Mouse (Mus musculus): ENCODE data around the gene Cdk6. TPM values are rescaled to one million over a fixed set of nuclear protein-coding genes. Genes with fewer than 3 reads are reported as not detected.

Cdk6 gene
- polyA plus RNA-seq, 1 experiment from 2014 or later, result 28.1 TPM

DNA sequence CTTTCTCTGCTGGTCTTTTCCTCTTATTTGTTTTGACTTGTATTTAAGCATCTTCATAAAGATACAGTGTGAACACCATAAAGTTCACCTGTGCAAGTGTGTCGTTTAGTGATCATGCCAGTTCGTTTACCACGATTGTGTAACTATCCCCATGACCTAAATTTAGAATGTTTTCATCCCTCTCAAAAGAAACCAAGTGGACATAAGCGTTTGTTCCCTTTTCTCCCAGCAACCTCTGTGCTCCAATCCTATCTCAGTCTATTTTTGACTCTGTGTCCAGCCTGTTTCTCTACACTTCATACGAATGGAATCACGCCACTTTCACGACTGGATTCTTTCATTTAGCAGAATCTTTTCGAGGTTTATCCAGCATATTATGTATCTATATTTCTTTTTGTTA lies 40.5 kb downstream of the Cdk6 start:
- Histone ChIP-seq H3K4me3 (0 out of 2 replicates have a peak overlapping the region, but pooled peaks have one; percentile 9), H3K4me1 (peaks cover 76% of the 10 kb centered on the region), H3K36me3 (no peaks in the 10 kb centered on the region), H3K4me2 (peak overlapping the region; percentile 47), H3K27me3 (replicated peaks) (no peaks in the 10 kb centered on the region), H3K9ac (peak overlapping the region; percentile 45; the same call in 1 of the 2 replicates), H3K9me3 (no peaks in the 10 kb centered on the region), H3K27ac (replicated peaks) (peak overlapping the region; percentile 82)
- 34% methylated on average over 8 of the region's 8 CpGs for WGBS
- no peak for ATAC-seq (ENCODE audit: extremely low read depth, insufficient number of reproducible peaks, low FRiP score, low TSS enrichment)

GRCm38 (mm10) chr5:3382343-3383040 lies 41.2 kb downstream of the Cdk6 start:
- 0 out of 2 replicates have a peak overlapping the region, but pooled peaks have one; percentile 9 for H3K4me3 ChIP-seq
- no peaks in the 10 kb centered on the region for H3K27me3 ChIP-seq (replicated peaks)
- peak overlapping the region; percentile 47 for H3K4me2 ChIP-seq
- H3K4me1 ChIP-seq, result peaks cover 77% of the 10 kb centered on the region
- ATAC-seq (ENCODE audit: extremely low read depth, insufficient number of reproducible peaks, low FRiP score, low TSS enrichment), result no peak
- no peaks in the 10 kb centered on the region for H3K36me3 ChIP-seq
- WGBS, result 69% methylated on average over 13 of the region's 13 CpGs
- peak overlapping the region; percentile 55 for H3K9ac ChIP-seq
- no peaks in the 10 kb centered on the region for H3K9me3 ChIP-seq
- H3K27ac ChIP-seq (replicated peaks), result peak overlapping the region; percentile 82

DNA sequence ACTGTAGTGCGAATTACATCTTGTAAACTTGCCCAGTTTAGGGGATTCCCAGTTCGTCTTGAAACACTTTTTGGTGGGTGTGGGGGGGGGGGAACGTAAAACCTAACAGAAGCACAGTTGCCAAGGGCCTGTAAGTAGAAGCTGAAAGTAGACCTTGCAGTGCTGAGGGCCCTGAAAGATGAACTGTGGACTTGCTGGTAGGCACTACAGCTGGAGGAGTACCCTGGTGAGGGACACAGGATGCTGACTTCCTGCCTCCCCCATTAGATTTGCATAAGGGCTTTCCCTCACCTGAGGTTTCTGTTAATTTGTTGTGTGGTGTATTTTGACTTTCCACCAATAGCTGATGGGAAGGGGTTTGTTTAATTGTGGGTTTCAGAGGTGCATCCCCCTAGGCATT lies 42.3 kb downstream of the Cdk6 start:
- Histone ChIP-seq H3K27me3 (replicated peaks) (no peaks in the 10 kb centered on the region), H3K4me1 (peaks cover 72% of the 10 kb centered on the region), H3K4me3 (no peak overlapping the region), H3K9ac (no peak overlapping the region), H3K27ac (replicated peaks) (no peak overlapping the region), H3K4me2 (no peak overlapping the region), H3K36me3 (no peaks in the 10 kb centered on the region), H3K9me3 (no peaks in the 10 kb centered on the region)
- ATAC-seq (ENCODE audit: extremely low read depth, insufficient number of reproducible peaks, low FRiP score, low TSS enrichment), result no peak
- WGBS, result 76% methylated on average over 3 of the region's 3 CpGs

- no peak for ATAC-seq (ENCODE audit: extremely low read depth, insufficient number of reproducible peaks, low FRiP score, low TSS enrichment)
- peaks cover 65% of the 10 kb centered on the region for H3K4me1 ChIP-seq
Measured at GRCm38 (mm10) chr5:3385078-3385477, 43.8 kb downstream of the Cdk6 start.

GRCm38 (mm10) chr5:3386021-3386730 lies 44.9 kb downstream of the Cdk6 start:
- no peak for ATAC-seq (ENCODE audit: extremely low read depth, insufficient number of reproducible peaks, low FRiP score, low TSS enrichment)
- peak overlapping the region; percentile 37 for H3K27ac ChIP-seq (replicated peaks)
- H3K9me3 ChIP-seq, result no peaks in the 10 kb centered on the region
- peak overlapping the region; percentile 24 for H3K4me2 ChIP-seq
- peaks cover 10% of the 10 kb centered on the region for H3K36me3 ChIP-seq
- H3K9ac ChIP-seq, result no peak overlapping the region
- WGBS, result 44% methylated on average over 7 of the region's 7 CpGs
- peaks cover 54% of the 10 kb centered on the region for H3K4me1 ChIP-seq
- H3K27me3 ChIP-seq (replicated peaks), result no peaks in the 10 kb centered on the region
- no peak overlapping the region for H3K4me3 ChIP-seq

More at GRCm38 (mm10) chr5:3385078-3385477, 43.8 kb downstream of the Cdk6 start:
- Histone ChIP-seq H3K9me3 (no peaks in the 10 kb centered on the region), H3K4me2 (no peak overlapping the region), H3K36me3 (peaks cover 1% of the 10 kb centered on the region; the same call in 1 of the 2 replicates), H3K9ac (no peak overlapping the region), H3K4me3 (no peak overlapping the region), H3K27me3 (replicated peaks) (no peaks in the 10 kb centered on the region), H3K27ac (replicated peaks) (no peak overlapping the region)
- WGBS, result 85% methylated on average over 1 of the region's 1 CpGs

DNA sequence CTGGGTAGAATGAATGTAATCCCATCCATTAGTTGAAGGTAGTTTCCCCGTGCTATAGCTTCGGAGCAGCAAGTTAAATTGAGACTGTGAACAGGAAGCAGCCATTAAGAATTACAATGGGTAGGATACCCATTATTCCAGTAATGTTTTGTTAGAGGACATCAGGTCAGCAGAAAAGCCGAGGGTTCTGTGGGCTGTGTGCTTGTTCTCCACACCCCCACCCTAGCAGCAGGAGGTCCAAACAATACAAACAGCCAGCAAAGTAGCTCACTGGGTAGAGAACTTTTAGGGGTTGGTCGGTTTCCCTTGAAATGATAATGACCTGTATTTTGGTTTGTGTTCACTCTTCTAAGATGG lies 45.4 kb downstream of the Cdk6 start:
- WGBS, result 39% methylated on average over 4 of the region's 4 CpGs
- H3K4me2 ChIP-seq, result peak overlapping the region; percentile 24
- H3K36me3 ChIP-seq, result peaks cover 15% of the 10 kb centered on the region
- no peak for ATAC-seq (ENCODE audit: extremely low read depth, insufficient number of reproducible peaks, low FRiP score, low TSS enrichment)
- H3K9ac ChIP-seq, result no peak overlapping the region
- no peak overlapping the region for H3K4me3 ChIP-seq
- no peaks in the 10 kb centered on the region for H3K9me3 ChIP-seq
- peak overlapping the region; percentile 37 for H3K27ac ChIP-seq (replicated peaks)
- peaks cover 49% of the 10 kb centered on the region for H3K4me1 ChIP-seq
- no peaks in the 10 kb centered on the region for H3K27me3 ChIP-seq (replicated peaks)

- no peaks in the 10 kb centered on the region for H3K9me3 ChIP-seq
- 53% methylated on average over 5 of the region's 5 CpGs for WGBS
- peaks cover 19% of the 10 kb centered on the region for H3K36me3 ChIP-seq
- H3K27ac ChIP-seq (replicated peaks), result peak overlapping the region; percentile 37
- H3K4me3 ChIP-seq, result no peak overlapping the region
- no peak overlapping the region for H3K9ac ChIP-seq
- ATAC-seq (ENCODE audit: extremely low read depth, insufficient number of reproducible peaks, low FRiP score, low TSS enrichment), result no peak
- peaks cover 45% of the 10 kb centered on the region for H3K4me1 ChIP-seq
- H3K27me3 ChIP-seq (replicated peaks), result no peaks in the 10 kb centered on the region
- H3K4me2 ChIP-seq, result peak overlapping the region; percentile 24; the same call in 1 of the 2 replicates
Measured at GRCm38 (mm10) chr5:3387138-3387537, 45.9 kb downstream of the Cdk6 start.

- 74% methylated on average over 3 of the region's 3 CpGs for WGBS
- no peaks in the 10 kb centered on the region for H3K9me3 ChIP-seq
Measured at GRCm38 (mm10) chr5:3392856-3393255, 51.6 kb downstream of the Cdk6 start.

GRCm38 (mm10) chr5:3394145-3394544 lies 52.9 kb downstream of the Cdk6 start:
- Histone ChIP-seq H3K4me2 (no peak overlapping the region), H3K36me3 (peaks cover 26% of the 10 kb centered on the region), H3K4me1 (peaks cover 6% of the 10 kb centered on the region), H3K27ac (replicated peaks) (no peak overlapping the region), H3K9me3 (no peaks in the 10 kb centered on the region), H3K4me3 (no peak overlapping the region), H3K9ac (no peak overlapping the region), H3K27me3 (replicated peaks) (no peaks in the 10 kb centered on the region)
- 79% methylated on average over 7 of the region's 7 CpGs for WGBS
- ATAC-seq (ENCODE audit: extremely low read depth, insufficient number of reproducible peaks, low FRiP score, low TSS enrichment), result no peak

More at GRCm38 (mm10) chr5:3392856-3393255, 51.6 kb downstream of the Cdk6 start:
- no peak for ATAC-seq (ENCODE audit: extremely low read depth, insufficient number of reproducible peaks, low FRiP score, low TSS enrichment)
- H3K4me2 ChIP-seq, result no peak overlapping the region
- no peak overlapping the region for H3K27ac ChIP-seq (replicated peaks)
- H3K27me3 ChIP-seq (replicated peaks), result no peaks in the 10 kb centered on the region
- no peak overlapping the region for H3K4me3 ChIP-seq
- H3K9ac ChIP-seq, result no peak overlapping the region
- H3K4me1 ChIP-seq, result peaks cover 6% of the 10 kb centered on the region
- H3K36me3 ChIP-seq, result peaks cover 26% of the 10 kb centered on the region

DNA sequence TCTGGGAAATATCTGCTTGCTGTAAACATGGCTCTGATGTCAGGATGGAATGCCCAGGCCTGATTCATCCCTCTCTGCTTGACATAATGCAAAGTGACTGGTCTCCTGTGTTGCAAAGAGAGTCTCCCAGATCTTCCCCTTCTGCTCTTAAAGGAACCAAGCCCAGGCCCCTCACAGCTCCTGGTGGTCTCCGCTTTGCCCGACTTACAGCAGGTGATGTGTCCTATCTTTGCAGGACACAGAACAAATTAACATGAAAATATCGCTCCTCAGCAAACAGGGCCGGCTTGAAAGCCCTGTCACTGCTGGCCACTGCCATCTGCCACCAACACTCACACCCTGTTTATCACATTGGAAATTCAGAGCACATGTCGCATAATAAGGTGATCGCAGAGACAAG lies 53.7 kb downstream of the Cdk6 start:
- H3K36me3 ChIP-seq, result peaks cover 25% of the 10 kb centered on the region
- no peak overlapping the region for H3K4me3 ChIP-seq
- ATAC-seq (ENCODE audit: extremely low read depth, insufficient number of reproducible peaks, low FRiP score, low TSS enrichment), result no peak
- no peaks in the 10 kb centered on the region for H3K27me3 ChIP-seq (replicated peaks)
- H3K9me3 ChIP-seq, result no peaks in the 10 kb centered on the region
- WGBS, result 68% methylated on average over 6 of the region's 6 CpGs
- H3K4me1 ChIP-seq, result peaks cover 6% of the 10 kb centered on the region
- no peak overlapping the region for H3K27ac ChIP-seq (replicated peaks)
- H3K9ac ChIP-seq, result no peak overlapping the region
- no peak overlapping the region for H3K4me2 ChIP-seq

DNA sequence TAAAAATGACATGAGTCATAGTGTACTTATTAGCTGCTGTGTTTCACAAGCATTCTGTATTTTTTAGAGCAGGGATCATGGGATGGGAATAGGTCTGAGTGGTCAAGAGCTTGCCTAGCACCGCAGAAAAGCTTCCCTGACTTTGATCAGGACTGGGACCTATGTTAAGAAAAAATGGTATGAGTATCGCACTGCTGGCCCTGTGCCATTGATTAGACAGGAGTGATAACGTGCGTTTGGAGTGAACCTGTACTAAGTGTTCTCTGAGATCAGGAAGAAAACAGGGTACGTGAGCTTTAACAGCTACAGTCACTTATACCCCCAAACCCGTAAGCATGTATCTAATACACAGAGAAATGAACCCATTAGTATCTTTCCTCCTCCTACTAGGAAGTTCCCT lies 54.9 kb downstream of the Cdk6 start:
- H3K27me3 ChIP-seq (replicated peaks), result no peaks in the 10 kb centered on the region
- H3K4me2 ChIP-seq, result no peak overlapping the region
- H3K4me1 ChIP-seq, result peaks cover 6% of the 10 kb centered on the region
- H3K9me3 ChIP-seq, result no peaks in the 10 kb centered on the region
- H3K36me3 ChIP-seq, result peaks cover 16% of the 10 kb centered on the region
- no peak overlapping the region for H3K9ac ChIP-seq
- H3K4me3 ChIP-seq, result no peak overlapping the region
- no peak for ATAC-seq (ENCODE audit: extremely low read depth, insufficient number of reproducible peaks, low FRiP score, low TSS enrichment)
- 66% methylated on average over 6 of the region's 6 CpGs for WGBS
- H3K27ac ChIP-seq (replicated peaks), result no peak overlapping the region
